Mouse (Mus musculus): ENCODE results near the gene Abr.
A peak's percentile ranks its signal among the peaks of the same experiment; 100 is the strongest.

Abr gene

DNA sequence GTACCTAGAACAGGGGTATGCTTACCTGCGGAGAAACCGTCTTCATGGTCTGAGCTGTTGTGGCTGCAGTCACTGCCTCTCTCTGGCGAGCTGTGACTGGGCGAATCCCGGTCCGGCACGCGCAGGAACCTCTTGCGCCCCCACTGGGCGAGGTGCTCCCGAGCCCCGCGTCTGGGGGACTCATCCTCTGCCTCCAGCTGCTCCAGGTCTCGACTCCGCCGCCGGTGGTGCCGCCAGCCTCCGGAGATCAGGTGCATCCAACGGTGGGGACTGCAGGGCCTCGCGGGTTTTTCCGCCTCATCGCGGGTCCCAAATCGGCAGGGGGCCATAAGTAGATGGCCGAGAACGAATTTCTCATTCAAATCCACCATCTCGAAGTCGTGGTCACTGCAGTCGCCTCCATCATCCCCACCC, at the start of gene Abr:
TSS of gene Abr (minus strand) at position 163 of the 414 bp plus-strand sequence.
- DNase-seq (ENCODE audit: low spot score) = no peak

DNA sequence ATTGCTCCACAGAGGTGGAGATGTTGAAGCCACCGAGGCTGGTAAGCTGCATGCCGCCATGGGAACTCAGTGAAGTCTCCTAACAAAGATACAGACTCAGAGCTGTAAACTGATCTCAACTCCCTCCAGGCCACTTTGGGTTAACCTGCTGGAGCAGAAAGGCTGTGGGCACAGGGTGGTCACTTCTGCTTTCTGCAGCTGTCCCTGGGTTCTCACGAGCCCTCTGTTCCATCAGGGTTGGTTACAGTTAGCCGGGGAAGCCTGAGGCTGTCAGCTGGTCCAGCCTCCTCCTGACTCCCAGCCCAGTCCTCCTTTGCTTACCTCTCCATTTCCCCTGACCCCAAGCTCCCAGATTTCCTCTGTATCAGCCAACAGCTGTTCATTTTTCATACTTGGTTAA, 45.7 kb upstream of the Abr start:
- no peak for DNase-seq (ENCODE audit: low spot score)

- DNase-seq (ENCODE audit: low spot score) = no peak
Observed at GRCm38 (mm10) chr11:76666002-76666649, 44.0 kb upstream of the Abr start.

DNA sequence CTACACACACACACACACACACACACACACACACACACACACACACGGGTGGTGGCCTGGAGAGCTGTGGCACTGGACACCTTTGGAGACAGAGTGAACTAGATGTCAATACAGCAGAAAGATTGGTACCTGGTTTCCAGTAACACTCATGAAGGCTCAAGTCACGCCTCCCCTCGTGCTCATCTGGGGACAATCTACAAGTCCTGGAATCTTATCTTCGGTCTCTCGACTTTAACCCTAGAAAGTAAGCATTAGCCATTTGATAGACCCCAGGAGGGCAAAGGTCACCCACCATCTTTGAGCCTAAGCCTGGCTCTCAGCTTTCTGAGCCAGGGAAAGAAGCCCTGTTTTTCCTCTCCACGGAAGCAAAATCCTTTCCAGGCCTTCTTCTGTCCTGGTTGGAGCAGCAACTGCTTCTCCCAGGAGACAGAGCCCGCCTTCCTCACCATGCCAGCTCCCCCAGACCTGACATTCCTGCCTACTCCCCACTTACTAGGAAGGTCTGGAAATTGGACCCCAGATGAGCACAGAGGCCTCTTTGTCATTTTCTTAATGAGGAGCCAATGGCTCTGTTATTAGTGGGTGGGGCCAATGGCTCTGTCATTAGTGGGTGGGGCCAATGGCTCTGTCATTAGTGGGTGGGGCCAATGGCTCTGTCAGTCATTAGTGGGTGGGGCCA, 39.8 kb upstream of the Abr start:
- no peak for DNase-seq (ENCODE audit: low spot score)

DNA sequence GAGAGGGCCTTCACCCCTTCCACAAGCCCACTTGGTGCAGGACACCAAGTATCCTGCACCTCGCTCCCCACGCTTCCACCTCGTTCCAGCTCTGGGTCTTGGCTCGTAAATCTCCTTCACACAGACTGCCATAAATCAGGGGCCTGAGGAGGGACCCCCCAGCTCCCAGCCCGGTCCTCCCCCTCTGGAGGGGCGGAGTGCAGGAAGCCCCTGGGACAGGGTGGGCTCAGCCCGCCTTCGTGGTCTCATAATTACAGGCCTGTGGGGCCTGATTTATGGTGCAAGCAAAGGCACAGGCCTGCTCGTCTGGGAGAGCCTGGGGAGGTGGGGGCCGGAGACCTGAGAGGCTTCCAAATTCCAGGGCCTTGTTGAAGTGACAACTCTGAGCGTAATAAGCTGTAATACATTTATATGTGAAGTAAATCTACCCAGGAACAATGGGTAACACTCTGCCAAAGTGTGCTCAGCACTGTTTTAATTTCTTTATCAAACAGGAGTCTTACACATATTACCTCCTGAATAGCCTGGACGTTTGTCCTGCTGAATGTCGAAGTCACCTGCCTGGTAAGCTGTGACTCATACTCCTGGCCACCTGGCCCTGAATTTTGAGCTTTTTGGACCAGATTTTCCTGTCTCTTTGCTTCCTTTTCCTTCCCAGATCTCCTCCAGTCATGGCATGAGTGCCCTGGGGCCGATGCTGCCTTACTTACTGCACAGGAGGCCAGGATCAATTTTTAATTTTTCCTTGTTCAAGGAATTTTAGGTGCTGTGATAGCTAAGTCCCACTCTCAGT, 37.2 kb upstream of the Abr start:
- no peak for DNase-seq (ENCODE audit: low spot score)

DNA sequence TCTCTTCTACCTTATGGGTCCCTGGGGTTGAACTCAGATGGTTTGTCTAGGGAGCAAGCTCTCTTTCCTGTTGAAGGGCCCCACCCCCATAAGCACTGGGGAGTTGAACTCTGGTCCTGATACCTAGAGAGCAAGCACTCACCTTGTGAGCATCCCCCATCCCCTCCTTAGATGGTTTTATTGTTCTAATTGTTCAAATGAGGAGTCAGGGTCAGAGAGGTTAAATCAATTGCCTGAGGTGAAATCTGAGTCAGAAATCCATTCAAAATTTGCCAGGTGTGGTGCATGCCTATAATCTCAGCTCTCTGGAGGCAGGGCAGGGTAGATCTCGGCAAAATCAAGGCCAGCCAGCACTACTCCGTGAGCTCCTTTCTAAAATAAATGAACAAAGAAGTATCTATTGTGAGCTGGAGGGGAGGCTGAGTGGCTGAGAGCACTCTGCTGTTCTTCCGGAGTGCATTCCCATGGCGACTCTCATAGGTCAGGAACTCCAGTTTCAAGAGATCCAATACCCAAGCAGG, 35.4 kb upstream of the Abr start:
- no peak for DNase-seq (ENCODE audit: low spot score)

DNA sequence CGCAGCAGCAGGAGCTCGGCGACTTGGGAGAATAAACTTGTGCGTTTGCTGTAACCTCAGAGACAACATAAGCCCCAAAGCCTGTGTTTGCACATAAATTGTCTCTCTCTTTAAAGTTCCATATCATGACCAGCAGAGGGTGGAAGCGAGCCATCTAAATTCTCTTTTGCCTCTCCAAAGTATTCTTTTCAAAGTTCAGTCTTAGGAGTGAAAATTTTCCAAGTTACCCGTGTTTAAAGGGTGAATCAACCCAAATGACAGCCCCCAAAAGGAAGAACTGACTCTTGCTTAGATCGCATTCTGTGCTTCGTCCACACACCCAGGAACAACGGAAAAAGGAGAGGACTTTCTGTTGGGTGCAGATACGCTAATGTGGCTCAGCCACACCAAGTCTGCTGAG, 33.0 kb upstream of the Abr start:
- DNase-seq (ENCODE audit: low spot score) = peak; percentile 78

DNA sequence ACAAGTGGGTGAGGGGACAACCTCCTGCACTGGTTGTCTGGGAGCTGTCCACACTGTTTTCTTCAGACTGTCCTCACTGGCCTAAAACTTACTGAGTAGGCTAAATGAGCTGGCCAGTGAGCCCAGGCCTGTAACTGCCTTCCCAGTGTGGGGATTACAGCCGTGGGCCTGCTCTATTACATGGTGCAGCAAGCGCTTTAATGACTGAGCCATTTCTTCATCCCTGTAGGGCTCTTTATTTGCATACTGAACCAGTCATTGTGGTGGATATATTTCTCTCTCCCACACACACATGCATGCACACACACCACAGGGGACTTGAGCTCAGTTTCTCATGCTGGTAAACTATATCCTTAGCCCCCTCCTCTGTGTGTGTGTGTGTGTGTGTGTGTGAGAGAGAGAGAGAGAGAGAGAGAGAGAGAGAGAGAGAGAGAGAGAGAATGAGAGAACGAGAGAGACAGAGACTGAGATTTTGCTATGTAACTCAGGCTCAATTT, 30.8 kb upstream of the Abr start:
- peak; percentile 16 for DNase-seq (ENCODE audit: low spot score)

DNA sequence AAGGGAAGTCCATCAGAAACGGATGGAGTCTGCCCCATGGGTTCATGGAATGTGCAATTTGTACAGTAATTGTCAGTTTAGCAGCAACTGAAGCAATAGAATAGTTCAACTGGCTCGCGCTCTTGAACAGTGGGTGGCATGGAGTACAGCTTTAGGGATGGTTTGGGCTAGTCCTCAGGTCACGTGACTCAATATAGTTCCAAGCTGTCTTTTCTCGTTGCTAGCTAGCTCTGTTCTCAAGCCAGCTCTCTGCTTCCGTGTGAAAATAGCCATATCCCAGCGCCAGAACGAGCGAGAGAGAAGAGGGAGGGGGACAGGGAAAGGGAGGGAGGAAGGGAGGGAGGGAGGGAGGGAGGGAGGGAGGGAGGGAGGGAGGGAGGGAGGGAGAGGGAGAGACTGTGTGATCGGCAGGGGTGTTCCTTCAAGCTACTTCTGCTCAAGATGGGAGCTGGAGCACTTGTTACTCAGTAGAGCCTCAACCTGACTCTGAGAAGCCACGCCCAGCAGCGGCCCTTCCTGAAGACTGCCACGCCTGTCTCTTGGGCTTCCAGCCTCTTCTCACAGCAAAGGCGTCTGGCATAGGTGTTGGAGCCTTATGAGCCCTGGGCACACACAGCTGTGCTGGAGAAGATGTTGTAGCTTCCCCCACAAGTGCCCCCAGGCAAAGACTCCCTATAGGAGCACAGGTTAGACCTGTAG, 28.9 kb upstream of the Abr start:
- DNase-seq (ENCODE audit: low spot score) = no peak

DNA sequence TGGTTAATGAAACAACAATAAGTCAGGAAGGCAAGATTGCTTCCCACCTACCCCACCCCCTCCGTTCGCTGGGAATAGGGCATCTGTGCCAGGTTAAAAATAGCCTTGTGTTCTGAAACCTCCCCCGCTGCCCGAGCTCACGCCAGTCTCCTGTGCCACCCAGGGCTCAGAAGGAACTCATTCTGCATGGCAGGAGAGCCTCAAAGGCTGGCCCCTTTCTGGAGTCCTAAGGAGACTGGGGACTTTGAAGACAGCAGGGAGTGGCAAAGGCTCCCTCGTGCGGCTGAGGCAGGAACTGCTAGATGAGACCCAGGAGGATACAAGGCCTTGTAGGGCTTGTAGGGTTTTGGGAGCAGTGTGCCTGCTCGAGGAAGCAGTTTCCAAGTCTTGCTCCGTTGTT, 25.4 kb upstream of the Abr start:
- DNase-seq (ENCODE audit: low spot score) = peak; percentile 83

- no peak for DNase-seq (ENCODE audit: low spot score)
Observed at GRCm38 (mm10) chr11:76647062-76647461, 24.9 kb upstream of the Abr start.

DNA sequence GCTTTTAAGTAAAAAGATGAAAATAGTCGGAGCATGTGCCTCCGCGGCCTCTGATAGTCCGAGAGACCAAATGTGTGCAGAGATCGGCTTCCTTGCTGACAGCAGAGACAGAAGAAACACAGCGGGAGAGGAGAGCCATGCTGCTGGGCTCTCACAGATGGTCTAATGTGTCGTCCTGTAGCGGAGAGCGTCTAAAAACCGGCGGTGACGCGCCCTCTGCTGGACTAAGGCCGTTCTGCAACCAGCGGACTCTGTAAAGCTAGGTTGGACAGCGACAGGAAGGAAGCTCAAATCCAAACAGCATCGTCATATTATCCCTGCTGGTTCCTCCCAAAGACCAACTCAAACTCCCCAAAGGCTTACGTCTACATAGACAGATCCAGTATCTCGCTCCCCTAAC, 23.8 kb upstream of the Abr start:
- DNase-seq (ENCODE audit: low spot score) = peak; percentile 88

GRCm38 (mm10) chr11:76645036-76645435, 22.9 kb upstream of the Abr start:
- DNase-seq (ENCODE audit: low spot score) = no peak

DNA sequence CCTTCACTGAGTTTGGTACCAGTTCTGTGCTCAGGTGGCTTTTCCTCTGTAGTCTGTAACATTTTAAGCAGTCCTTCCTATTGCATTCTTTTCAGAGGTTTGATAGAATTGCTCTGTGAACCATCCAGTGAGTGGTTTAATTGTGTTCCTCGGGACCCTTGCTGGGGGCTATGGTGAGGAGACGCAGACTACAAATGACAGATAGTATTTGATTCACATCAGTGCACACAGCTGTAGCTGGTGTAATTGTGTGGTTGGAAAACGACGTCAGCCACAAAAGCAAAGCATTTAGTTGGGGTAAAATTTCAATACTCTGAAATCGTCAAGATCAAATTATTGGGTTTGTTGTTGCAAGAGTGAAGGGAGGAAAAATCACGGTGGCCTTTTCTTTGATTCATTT, 22.1 kb upstream of the Abr start:
- no peak for DNase-seq (ENCODE audit: low spot score)

DNA sequence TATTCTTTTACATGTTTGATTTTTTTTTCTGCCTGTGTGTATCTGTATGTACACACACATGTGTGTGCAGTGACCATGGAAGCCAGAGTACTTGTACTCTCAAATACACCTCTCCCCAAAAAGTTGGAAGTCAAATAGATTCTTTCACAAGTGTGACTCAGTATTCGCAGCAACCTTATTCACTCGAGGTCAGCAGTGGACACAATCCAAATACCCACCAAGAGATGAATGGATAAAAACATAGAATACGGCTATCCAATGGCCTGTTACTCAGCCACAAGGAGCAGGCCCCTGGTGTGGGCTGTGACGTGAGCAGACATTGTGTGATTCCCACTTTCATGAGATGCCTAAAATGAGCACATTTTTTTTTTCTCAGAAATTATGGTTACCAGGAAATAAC, 18.1 kb upstream of the Abr start:
- DNase-seq (ENCODE audit: low spot score) = no peak

- DNase-seq (ENCODE audit: low spot score) = no peak
Observed at GRCm38 (mm10) chr11:76639269-76639985, 17.3 kb upstream of the Abr start.

DNA sequence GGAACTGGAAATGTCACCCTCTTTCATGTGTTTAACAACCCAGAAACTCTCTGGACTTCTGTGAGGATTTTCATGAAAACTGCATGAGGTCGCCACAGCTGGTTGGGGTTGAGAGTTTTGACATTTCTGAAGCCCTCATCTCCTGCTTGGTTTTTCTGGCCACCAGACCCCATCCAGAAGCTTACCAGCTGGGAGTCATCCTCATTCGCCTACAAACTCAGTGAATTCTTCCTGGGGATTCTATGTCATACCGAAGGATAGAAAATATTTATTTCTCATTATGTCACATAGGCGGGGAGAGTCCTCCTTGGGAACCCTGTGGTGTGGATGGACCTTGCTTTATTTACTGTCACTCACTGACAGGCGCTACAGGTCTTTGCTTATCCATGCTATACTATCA, 8.4 kb upstream of the Abr start:
- no peak for DNase-seq (ENCODE audit: low spot score)

GRCm38 (mm10) chr11:76630023-76630422, 7.9 kb upstream of the Abr start:
- DNase-seq (ENCODE audit: low spot score) = no peak

GRCm38 (mm10) chr11:76628613-76629012, 6.5 kb upstream of the Abr start:
- DNase-seq (ENCODE audit: low spot score) = no peak

DNA sequence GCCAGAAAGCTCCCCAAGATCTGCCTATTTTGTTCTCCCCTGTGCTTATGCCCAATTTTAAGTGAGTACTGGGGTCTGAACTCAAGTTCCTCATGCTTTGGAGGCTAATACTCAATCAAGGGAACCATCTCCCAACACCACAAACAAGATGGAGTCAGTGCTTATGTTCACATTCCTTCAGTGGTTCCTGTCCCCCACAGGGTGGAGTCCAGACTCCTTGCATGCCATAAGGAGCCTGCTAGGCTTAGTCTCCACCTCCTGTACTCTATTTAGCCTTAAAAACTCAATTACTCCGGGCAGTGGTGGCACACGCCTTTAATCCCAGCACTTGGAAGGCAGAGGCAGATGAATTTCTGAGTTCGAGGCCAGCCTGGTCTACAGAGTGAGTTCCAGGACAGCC, 2.8 kb upstream of the Abr start:
- DNase-seq (ENCODE audit: low spot score) = no peak

DNA sequence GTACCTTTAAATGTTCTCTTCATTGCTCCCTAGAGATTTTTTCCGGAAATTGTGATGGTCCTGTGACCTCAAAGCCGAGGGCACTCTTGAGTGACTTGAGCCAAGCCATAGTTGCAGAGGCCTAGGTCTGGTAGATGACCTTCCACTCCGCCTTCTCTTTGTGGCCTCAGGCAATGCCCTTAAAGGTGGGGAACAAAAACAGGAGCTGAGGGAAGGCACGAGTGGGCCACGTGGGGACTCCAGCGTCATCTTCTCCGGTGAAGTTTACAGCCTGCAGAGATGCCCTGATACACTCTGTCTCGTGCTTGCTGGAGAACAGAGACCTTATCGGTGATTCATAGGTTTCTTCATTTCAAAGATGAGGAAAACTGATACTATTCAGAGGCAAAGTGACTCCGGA, 2.0 kb upstream of the Abr start:
- no peak for DNase-seq (ENCODE audit: low spot score)
